26 mouse cellular contexts compared by ENCODE assay signal in genomic region chr11:116937141-116937540, GRCm38 (mm10). TPM values are rescaled to one million over a fixed set of nuclear protein-coding genes. Genes with fewer than 3 reads are reported as not detected.
DNase-seq lines count a peak whose midpoint lies in the region; ATAC-seq and TF ChIP-seq lines count a peak whose summit lies in the region.
"Had no signal": no experiment of that assay in that cellular context is flagged by ENCODE, and none has a peak within 500 bp of the region (broad histone marks: within the 10 kb centered on the region; RNA-seq: fewer than 3 reads in every experiment).

No protein-coding gene starts in this region.

- no peak overlapping the region for H3K9ac ChIP-seq in hindbrain, embryonic 12.5 days
- H3K9ac ChIP-seq in hindbrain, postnatal 0 days (replicated peaks; ENCODE audit: low read length): no peak overlapping the region
- H3K9ac ChIP-seq in neural tube, embryonic 11.5 days (ENCODE audit: low read length): peak overlapping the region; percentile 32; the same call in 1 of the 2 replicates
- no peak overlapping the region for H3K9ac ChIP-seq in stomach, postnatal 0 days (ENCODE audit: low read length)
- H3K9ac ChIP-seq: embryonic facial prominence, embryonic 13.5 days; forebrain, embryonic 12.5 days; heart, embryonic 15.5 days had no signal

- TF ChIP-seq CTCF in hindbrain, postnatal 0 days (IDR thresholded peaks at IDR 0.05; ENCODE audit: low read depth): no peak
- TF ChIP-seq CTCF in stomach, postnatal 0 days (IDR thresholded peaks at IDR 0.05; ENCODE audit: low read depth): no peak

- H3K4me2 ChIP-seq in hindbrain, embryonic 12.5 days (replicated peaks): no peak overlapping the region
- H3K4me2 ChIP-seq in hindbrain, postnatal 0 days (ENCODE audit: low read depth, low read length): no peak overlapping the region
- H3K4me2 ChIP-seq in neural tube, embryonic 11.5 days (ENCODE audit: low read depth): no peak overlapping the region
- no peak overlapping the region for H3K4me2 ChIP-seq in stomach, postnatal 0 days (replicated peaks; ENCODE audit: low read depth)
- H3K4me2 ChIP-seq: embryonic facial prominence, embryonic 13.5 days; forebrain, embryonic 12.5 days; heart, embryonic 15.5 days had no signal

- no peak for TF ChIP-seq EP300 in stomach, postnatal 0 days (optimal IDR thresholded peaks at IDR 0.05)

- no peak overlapping the region for H3K4me3 ChIP-seq in hindbrain, embryonic 12.5 days
- no peak overlapping the region for H3K4me3 ChIP-seq in hindbrain, postnatal 0 days (ENCODE audit: low read length)
- H3K4me3 ChIP-seq in neural tube, embryonic 11.5 days (ENCODE audit: low read depth, low read length): no peak overlapping the region
- no peak overlapping the region for H3K4me3 ChIP-seq in stomach, postnatal 0 days (ENCODE audit: low read depth, low read length)
- H3K4me3 ChIP-seq: embryonic facial prominence, embryonic 13.5 days; forebrain, embryonic 12.5 days; heart, adult 2 months; heart, embryonic 15.5 days; hindbrain, embryonic 10.5 days had no signal

- peak; percentile 46 for DNase-seq in embryo, embryonic 10 days (ENCODE audit: low spot score)
- DNase-seq in embryo, embryonic 9.5 days (ENCODE audit: extremely low spot score): no peak
- no peak for DNase-seq in hindbrain, postnatal 0 days (ENCODE audit: low spot score)
- no peak for DNase-seq in neural tube, embryonic 11.5 days (ENCODE audit: low spot score)
- no peak for DNase-seq in neural tube, embryonic 10.5 days (ENCODE audit: extremely low spot score, low spot score)
- peak; percentile 40 for DNase-seq in stomach, postnatal 0 days (ENCODE audit: low spot score)
- DNase-seq in cerebellum, adult 11 months: no peak
- DNase-seq: adrenal gland, adult 8-10 months; adrenal gland, postnatal 36 days; B cell, adult 2 months; cerebellum, adult 8-10 months; cerebellum, postnatal 14 days; gastrocnemius, postnatal 10 days; heart, adult 2 months; heart, postnatal 14 days had no signal

- no peaks in the 10 kb centered on the region for H3K9me3 ChIP-seq in hindbrain, embryonic 12.5 days (replicated peaks)
- no peaks in the 10 kb centered on the region for H3K9me3 ChIP-seq in hindbrain, postnatal 0 days (ENCODE audit: low read length)
- H3K9me3 ChIP-seq in neural tube, embryonic 11.5 days (ENCODE audit: control insufficient read depth, low read length): no peaks in the 10 kb centered on the region
- no peaks in the 10 kb centered on the region for H3K9me3 ChIP-seq in stomach, postnatal 0 days (ENCODE audit: control insufficient read depth, low read length)
- H3K9me3 ChIP-seq: embryonic facial prominence, embryonic 13.5 days; forebrain, embryonic 12.5 days; G1E; heart, embryonic 15.5 days; hindbrain, embryonic 10.5 days had no signal

- H3K4me1 ChIP-seq in hindbrain, embryonic 12.5 days: peaks cover 53% of the 10 kb centered on the region
- H3K4me1 ChIP-seq in hindbrain, postnatal 0 days (ENCODE audit: insufficient read depth, low read length): peaks cover 5% of the 10 kb centered on the region; the same call in 1 of the 2 replicates
- peaks cover 27% of the 10 kb centered on the region for H3K4me1 ChIP-seq in neural tube, embryonic 11.5 days (ENCODE audit: control insufficient read depth, insufficient read depth, low read length)
- H3K4me1 ChIP-seq in stomach, postnatal 0 days (replicated peaks; ENCODE audit: control insufficient read depth, insufficient read depth): no peaks in the 10 kb centered on the region

- H3K27me3 ChIP-seq in hindbrain, embryonic 12.5 days: no peaks in the 10 kb centered on the region
- H3K27me3 ChIP-seq in hindbrain, postnatal 0 days (ENCODE audit: insufficient read depth, low read length): no peaks in the 10 kb centered on the region
- H3K27me3 ChIP-seq in neural tube, embryonic 11.5 days (ENCODE audit: control insufficient read depth, insufficient read depth, low read length): no peaks in the 10 kb centered on the region
- no peaks in the 10 kb centered on the region for H3K27me3 ChIP-seq in stomach, postnatal 0 days (ENCODE audit: control insufficient read depth, insufficient read depth, low read length)
- H3K27me3 ChIP-seq: embryonic facial prominence, embryonic 13.5 days; forebrain, embryonic 12.5 days had no signal

- H3K27ac ChIP-seq in hindbrain, embryonic 12.5 days: 0 out of 2 replicates have a peak overlapping the region, but pooled peaks have one; percentile 12
- H3K27ac ChIP-seq in hindbrain, postnatal 0 days: no peak overlapping the region
- H3K27ac ChIP-seq in neural tube, embryonic 11.5 days (ENCODE audit: low read depth, low read length): peak overlapping the region; percentile 34; the same call in 1 of the 2 replicates
- H3K27ac ChIP-seq in stomach, postnatal 0 days (replicated peaks): no peak overlapping the region
- H3K27ac ChIP-seq: embryonic facial prominence, embryonic 13.5 days; forebrain, embryonic 12.5 days; heart, adult 2 months; heart, embryonic 15.5 days; hindbrain, embryonic 10.5 days had no signal

- 31% methylated on average over 10 of the region's 10 CpGs for WGBS in hindbrain, embryonic 12.5 days
- WGBS in hindbrain, postnatal 0 days: 34% methylated on average over 10 of the region's 10 CpGs
- WGBS in neural tube, embryonic 11.5 days: 42% methylated on average over 10 of the region's 10 CpGs
- WGBS in stomach, postnatal 0 days: 35% methylated on average over 10 of the region's 10 CpGs

- no peak for ATAC-seq in hindbrain, embryonic 12.5 days (ENCODE audit: low FRiP score)
- no peak for ATAC-seq in hindbrain, postnatal 0 days
- ATAC-seq in neural tube, embryonic 11.5 days (ENCODE audit: insufficient read depth, low FRiP score, low TSS enrichment): no peak
- ATAC-seq in stomach, postnatal 0 days (ENCODE audit: low FRiP score, low TSS enrichment): no peak
- ATAC-seq: CD4-positive, CD25-positive, alpha-beta regulatory T cell, adult 4 months; forebrain, embryonic 16.5 days; intestine, postnatal 0 days; Patski had no signal

- H3K36me3 ChIP-seq in hindbrain, embryonic 12.5 days: peaks cover 28% of the 10 kb centered on the region
- peaks cover 12% of the 10 kb centered on the region for H3K36me3 ChIP-seq in hindbrain, postnatal 0 days (ENCODE audit: insufficient read depth, low read length)
- no peaks in the 10 kb centered on the region for H3K36me3 ChIP-seq in neural tube, embryonic 11.5 days (ENCODE audit: control insufficient read depth, insufficient read depth, low read length)
- H3K36me3 ChIP-seq in stomach, postnatal 0 days (ENCODE audit: control insufficient read depth, insufficient read depth, low read length): no peaks in the 10 kb centered on the region
- H3K36me3 ChIP-seq: embryonic facial prominence, embryonic 13.5 days; G1E; heart, embryonic 15.5 days had no signal

RNA-seq across cellular contexts. Expression of gene Mgat5b, which starts 18.5 kb away (rescaled TPM):
- polyA plus RNA-seq in hindbrain, embryonic 12.5 days (2016; fragmentation: Nextera tagmentation; extraction: Ambion mirVana): 23.8 TPM in 2 replicates
- total RNA-seq in hindbrain, postnatal 0 days (2014; rRNA removed): 125 and 133 TPM in 2 replicates
- polyA plus RNA-seq in hindbrain, postnatal 0 days (2015; fragmentation: Nextera tagmentation; extraction: Ambion mirVana): 22.2 and 25.0 TPM in 2 replicates
- 7.5 and 8.4 TPM in 2 replicates for polyA plus RNA-seq in neural tube, embryonic 11.5 days (2014; fragmentation: Nextera tagmentation; extraction: Ambion mirVana)
- 0.30 and 0.57 TPM in 2 replicates for polyA plus RNA-seq in stomach, postnatal 0 days (2015; fragmentation: Nextera tagmentation; extraction: Ambion mirVana)
- total RNA-seq: common myeloid progenitor, adult 5-6 weeks had no signal
- polyA plus RNA-seq: CD4-positive, CD25-positive, alpha-beta regulatory T cell, adult 4 months; G1E had no signal

Comparison
In these comparisons a context has a peak if more than half of its experiments do, and no peak if none do; other contexts are left out.
1. DNase-seq: peak in embryo, embryonic 10 days (single experiment) and stomach, postnatal 0 days (single experiment); none in embryo, embryonic 9.5 days (single experiment), hindbrain, postnatal 0 days (single experiment), neural tube, embryonic 11.5 days (single experiment), neural tube, embryonic 10.5 days (single experiment) and cerebellum, adult 11 months (single experiment).
2. H3K27ac ChIP-seq: peak in hindbrain, embryonic 12.5 days (single experiment) and neural tube, embryonic 11.5 days (single experiment); none in hindbrain, postnatal 0 days (single experiment) and stomach, postnatal 0 days (single experiment).